Mouse (Mus musculus) neural tube, embryonic 14.5 days (tissue): Measurements from ENCODE around the gene Cntfr. TPM values are rescaled to one million over a fixed set of nuclear protein-coding genes. Genes with fewer than 3 reads are reported as not detected.

ENCODE experiments used
- ATAC-seq: fragments of 200-750 bp; cut with Nextera tagmentation; 2 replicates; pipeline ENCODE4 v1.8.0; 2017; ENCODE audit warnings: low read depth, mild to moderate bottlenecking, moderate TSS enrichment, moderate library complexity
- H3K27ac ChIP-seq: fragments of 300-500 bp; sonication (generic); 2 replicates; pipeline ENCODE4 v1.5.1; 2014; ENCODE audit warnings: low read depth, mild to moderate bottlenecking, control low read depth, low read length, moderate library complexity, mixed read lengths
- H3K27me3 ChIP-seq: fragments of 300-500 bp; sonication (generic); 2 replicates; pipeline ENCODE4 v1.6.1; 2014; ENCODE audit warnings: low read length; ENCODE audit not compliant: control insufficient read depth, insufficient read depth
- H3K36me3 ChIP-seq: fragments of 300-500 bp; sonication (generic); 2 replicates; pipeline ENCODE4 v1.6.1; 2014; ENCODE audit warnings: low read length, mixed read lengths; ENCODE audit not compliant: control insufficient read depth, insufficient read depth
- H3K4me1 ChIP-seq: fragments of 300-500 bp; sonication (generic); 2 replicates; pipeline ENCODE4 v1.6.1; 2014; ENCODE audit warnings: low read length; ENCODE audit not compliant: control insufficient read depth, insufficient read depth
- H3K4me2 ChIP-seq: fragments of 300-500 bp; sonication (generic); 2 replicates; pipeline ENCODE4 v1.6.1; 2014; ENCODE audit warnings: mild to moderate bottlenecking, low read depth, low read length, control low read depth
- H3K4me3 ChIP-seq: fragments of 300-500 bp; sonication (generic); 2 replicates; pipeline ENCODE4 v1.5.1; 2014; ENCODE audit warnings: low read depth, low read length, control low read depth, mixed read lengths
- H3K9ac ChIP-seq: fragments of 300-500 bp; sonication (generic); replicated peaks from 2 replicates; pipeline ENCODE4 v1.6.1; 2014; ENCODE audit warnings: low read depth, mild to moderate bottlenecking, control low read depth, low read length, mixed read lengths
- H3K9me3 ChIP-seq: fragments of 300-500 bp; sonication (generic); 2 replicates; pipeline ENCODE4 v1.6.1; 2016; ENCODE audit warnings: low read length; ENCODE audit not compliant: control insufficient read depth
- WGBS: fragments of 180-500 bp; shearing (Covaris S2); extraction: QIAGEN DNeasy Blood & Tissue Kit; methylation state at CpG from one replicate; pipeline ENCODE4 v1.1.7; 2014; 5-methylcytosine and 5-hydroxymethylcytosine counted together
- polyA plus RNA-seq: library from polyadenylated mRNA; unstranded; fragments of >200 nt; fragmentation: Nextera tagmentation; extraction: Ambion mirVana; gene quantifications from 2 replicates; pipeline ENCODE4 v1.2.1, GENCODE M21; 2014

Cntfr gene
- polyA plus RNA-seq, 1 experiment from 2014 or later: 15.6 TPM

DNA sequence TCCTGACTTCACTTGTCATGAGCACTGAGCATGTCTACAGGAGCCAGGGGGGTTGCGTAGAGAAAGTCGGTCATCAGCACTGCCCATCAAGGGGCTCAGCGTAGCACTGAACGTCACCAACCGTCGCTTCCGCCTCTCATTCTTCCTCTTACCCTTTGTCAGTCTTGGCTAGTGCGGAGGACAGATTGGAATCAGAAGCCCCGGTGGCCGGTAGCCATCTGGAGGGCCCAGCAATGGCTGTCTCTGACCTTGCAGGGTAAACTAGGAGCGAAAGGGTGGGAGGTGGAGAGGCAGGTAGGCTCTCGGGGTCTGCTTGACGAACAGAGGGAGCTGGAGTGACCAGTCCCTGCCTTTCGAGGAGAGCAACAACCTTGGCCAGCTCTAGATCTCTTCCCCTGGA lies 74.8 kb downstream of the Cntfr start:
- Histone ChIP-seq H3K27ac (no peak overlapping the region), H3K27me3 (no peaks in the 10 kb centered on the region), H3K36me3 (no peaks in the 10 kb centered on the region), H3K4me1 (peaks cover 21% of the 10 kb centered on the region), H3K4me2 (no peak overlapping the region), H3K9ac (no peak overlapping the region), H3K9me3 (no peaks in the 10 kb centered on the region), H3K4me3 (no peak overlapping the region)
- ATAC-seq: no peak
- 88% methylated on average over 14 of the region's 14 CpGs for WGBS

DNA sequence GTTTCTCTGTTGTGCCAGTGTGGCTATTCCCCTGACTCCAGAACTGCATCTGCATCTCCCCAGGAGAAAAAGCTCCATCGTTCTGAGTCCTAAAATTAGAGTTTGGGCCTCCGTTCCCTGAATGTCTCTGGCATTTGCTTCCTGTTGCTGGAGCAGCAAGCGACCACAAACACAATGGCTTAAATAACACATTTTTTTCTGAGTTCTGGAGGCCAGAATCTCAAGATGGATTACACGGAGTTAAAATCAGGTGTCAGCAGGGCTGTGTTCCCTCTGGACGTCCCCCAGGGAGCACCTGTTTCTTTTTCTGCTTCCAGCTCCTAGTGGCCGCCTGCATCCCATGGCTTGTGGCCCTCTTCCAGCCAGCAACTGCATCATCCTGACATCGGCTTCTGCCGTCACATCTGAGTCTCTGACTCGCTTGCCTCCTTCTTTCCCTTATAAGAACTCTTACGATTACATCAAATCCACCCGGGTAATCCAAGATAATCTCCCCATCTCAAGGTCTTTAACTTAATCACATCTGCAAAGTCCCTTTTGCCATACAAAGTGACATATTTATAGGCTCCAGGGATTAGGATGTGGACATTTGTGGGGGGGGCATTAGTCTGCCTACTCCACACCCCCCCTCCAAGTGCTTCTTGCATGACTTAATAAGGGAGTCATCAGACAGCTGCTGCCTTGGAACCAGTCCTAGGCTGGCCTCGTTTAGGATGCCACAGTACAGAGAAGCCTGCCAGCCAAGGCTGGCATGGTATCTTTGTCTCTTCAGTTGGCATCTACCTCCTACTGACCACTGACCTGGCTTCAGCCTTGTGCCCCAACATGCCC lies 77.8 kb downstream of the Cntfr start:
- Histone ChIP-seq H3K36me3 (no peaks in the 10 kb centered on the region), H3K4me1 (peaks cover 21% of the 10 kb centered on the region), H3K27ac (peak overlapping the region; percentile 34; the same call in 1 of the 2 replicates), H3K9ac (no peak overlapping the region), H3K27me3 (no peaks in the 10 kb centered on the region), H3K9me3 (no peaks in the 10 kb centered on the region), H3K4me2 (no peak overlapping the region), H3K4me3 (no peak overlapping the region)
- 41% methylated on average over 12 of the region's 12 CpGs for WGBS
- no peak for ATAC-seq

DNA sequence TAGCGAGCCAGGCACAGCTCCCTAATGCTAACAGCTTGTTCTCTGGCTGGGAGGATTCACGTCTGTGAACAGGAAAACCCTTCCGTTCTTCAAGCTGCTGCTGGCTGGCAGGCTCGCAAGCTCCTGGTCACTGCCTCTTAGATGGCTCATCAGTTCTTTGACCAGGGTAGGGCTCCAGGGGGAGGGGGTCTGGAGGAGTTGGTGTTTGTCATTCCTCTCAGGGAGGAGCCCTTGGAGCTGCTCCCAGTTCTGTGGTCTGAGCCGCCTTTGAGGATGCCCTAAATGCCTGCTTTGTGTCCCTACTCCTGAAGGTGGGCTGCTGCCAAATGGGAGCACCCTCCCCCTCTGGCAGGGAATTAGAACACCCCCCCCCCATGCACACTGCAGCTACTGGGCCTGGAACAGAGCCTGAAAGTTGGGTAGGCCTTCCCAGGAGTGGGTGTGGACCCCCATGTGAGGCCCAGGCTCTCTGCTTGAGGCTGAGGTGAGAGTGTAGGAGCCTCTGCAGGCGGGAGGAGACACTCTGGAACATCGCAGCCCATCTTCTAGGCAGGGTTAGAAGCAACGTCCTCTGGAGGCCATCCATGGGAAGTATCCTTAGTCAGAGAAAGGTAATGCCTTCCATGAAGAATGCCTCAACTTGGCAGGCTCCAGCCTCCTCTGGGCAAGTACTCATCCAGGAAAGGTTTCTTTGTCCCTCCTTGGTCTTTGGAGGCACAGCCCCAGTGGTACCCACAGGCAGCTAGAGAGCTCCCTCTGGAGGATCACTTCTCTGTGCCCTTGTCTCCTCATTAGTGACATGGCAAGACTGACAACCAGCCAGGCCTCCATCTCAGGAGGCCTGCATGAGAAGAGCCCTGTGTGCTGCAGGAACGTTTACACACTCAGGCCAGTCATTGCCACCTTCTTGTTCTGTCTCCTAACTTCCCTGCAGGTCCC lies 81.0 kb downstream of the Cntfr start:
- ATAC-seq: peak; percentile 81
- no peaks in the 10 kb centered on the region for H3K27me3 ChIP-seq
- 0 out of 2 replicates have a peak overlapping the region, but pooled peaks have one; percentile 34 for H3K27ac ChIP-seq
- no peak overlapping the region for H3K4me2 ChIP-seq
- no peaks in the 10 kb centered on the region for H3K36me3 ChIP-seq
- H3K4me1 ChIP-seq: peaks cover 27% of the 10 kb centered on the region
- WGBS: 64% methylated on average over 9 of the region's 9 CpGs
- H3K9me3 ChIP-seq: no peaks in the 10 kb centered on the region
- no peak overlapping the region for H3K9ac ChIP-seq
- no peak overlapping the region for H3K4me3 ChIP-seq

DNA sequence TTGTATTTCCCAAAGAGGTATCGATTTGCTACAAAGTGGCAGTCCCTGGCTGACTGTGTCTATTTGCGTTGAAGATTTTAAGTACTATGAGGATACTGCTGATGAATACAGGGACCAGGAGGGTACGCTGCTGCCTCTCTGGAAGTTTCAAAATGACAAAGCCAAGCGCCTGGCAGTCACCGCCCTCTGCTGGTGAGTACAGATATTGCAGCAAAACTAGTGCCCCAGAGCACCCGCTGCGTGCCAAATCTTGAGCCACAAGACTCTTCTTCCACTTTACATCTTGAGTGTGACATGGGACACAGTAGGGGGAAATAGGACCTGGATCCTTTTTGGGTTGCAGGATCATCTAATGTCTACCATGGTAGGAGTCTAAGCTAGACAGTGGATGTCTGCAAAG lies 82.7 kb downstream of the Cntfr start:
- H3K4me1 ChIP-seq: peaks cover 21% of the 10 kb centered on the region
- no peaks in the 10 kb centered on the region for H3K9me3 ChIP-seq
- WGBS: 7% methylated on average over 7 of the region's 7 CpGs
- no peak overlapping the region for H3K4me2 ChIP-seq
- no peaks in the 10 kb centered on the region for H3K27me3 ChIP-seq
- ATAC-seq: no peak
- H3K27ac ChIP-seq: peak overlapping the region; percentile 18; the same call in 1 of the 2 replicates
- no peak overlapping the region for H3K4me3 ChIP-seq
- H3K9ac ChIP-seq: no peak overlapping the region
- H3K36me3 ChIP-seq: no peaks in the 10 kb centered on the region

DNA sequence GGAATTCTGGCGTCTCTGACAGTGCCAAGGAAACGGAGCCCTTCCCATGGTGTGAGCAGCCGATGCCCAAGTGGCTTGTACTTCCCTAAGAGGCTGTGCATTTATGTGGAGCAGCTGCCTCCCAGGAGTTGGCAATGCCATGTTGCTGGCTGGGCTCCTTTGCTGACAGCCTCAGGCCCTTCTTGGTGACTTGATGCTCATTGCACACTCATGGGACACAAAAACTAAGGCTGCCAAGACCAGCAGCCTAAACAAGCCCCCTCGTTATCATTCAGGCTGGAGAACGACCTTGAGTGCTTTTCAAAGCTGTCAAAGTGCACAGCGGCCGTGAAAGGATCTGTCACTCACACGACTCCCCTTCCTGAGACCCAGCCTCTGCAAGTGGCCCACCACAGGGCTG lies 84.7 kb downstream of the Cntfr start:
- no peaks in the 10 kb centered on the region for H3K27me3 ChIP-seq
- H3K9me3 ChIP-seq: no peaks in the 10 kb centered on the region
- no peaks in the 10 kb centered on the region for H3K36me3 ChIP-seq
- H3K27ac ChIP-seq: peak overlapping the region; percentile 60
- no peak overlapping the region for H3K4me3 ChIP-seq
- H3K9ac ChIP-seq: no peak overlapping the region
- peak; percentile 13; the same call in 1 of the 2 replicates for ATAC-seq
- no peak overlapping the region for H3K4me2 ChIP-seq
- WGBS: 22% methylated on average over 8 of the region's 8 CpGs
- peaks cover 6% of the 10 kb centered on the region; the same call in 1 of the 2 replicates for H3K4me1 ChIP-seq

DNA sequence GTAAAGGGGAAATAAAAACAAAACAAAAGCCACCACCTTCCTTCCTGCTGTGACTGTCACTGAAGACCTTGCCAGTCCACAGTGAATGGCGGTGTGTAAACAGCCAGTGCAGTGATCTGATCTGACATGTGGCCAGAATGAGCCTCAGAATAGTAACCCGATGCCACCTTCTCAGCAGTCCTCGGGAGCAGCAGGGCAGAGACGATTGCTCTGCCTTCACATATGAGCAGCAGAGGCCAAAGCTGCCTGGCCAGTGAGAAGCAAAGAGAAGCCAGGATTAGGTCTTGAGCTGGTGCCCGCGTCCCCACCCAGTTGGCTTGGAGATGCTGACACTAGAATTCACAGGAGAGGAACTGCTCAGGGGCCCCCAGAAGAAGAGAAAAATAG lies 86.3 kb downstream of the Cntfr start:
- ATAC-seq: no peak
- Histone ChIP-seq H3K9ac (no peak overlapping the region), H3K27ac (no peak overlapping the region), H3K36me3 (no peaks in the 10 kb centered on the region), H3K4me2 (no peak overlapping the region), H3K4me3 (no peak overlapping the region), H3K9me3 (no peaks in the 10 kb centered on the region), H3K27me3 (no peaks in the 10 kb centered on the region), H3K4me1 (peaks cover 6% of the 10 kb centered on the region; the same call in 1 of the 2 replicates)
- WGBS: 30% methylated on average over 6 of the region's 6 CpGs

DNA sequence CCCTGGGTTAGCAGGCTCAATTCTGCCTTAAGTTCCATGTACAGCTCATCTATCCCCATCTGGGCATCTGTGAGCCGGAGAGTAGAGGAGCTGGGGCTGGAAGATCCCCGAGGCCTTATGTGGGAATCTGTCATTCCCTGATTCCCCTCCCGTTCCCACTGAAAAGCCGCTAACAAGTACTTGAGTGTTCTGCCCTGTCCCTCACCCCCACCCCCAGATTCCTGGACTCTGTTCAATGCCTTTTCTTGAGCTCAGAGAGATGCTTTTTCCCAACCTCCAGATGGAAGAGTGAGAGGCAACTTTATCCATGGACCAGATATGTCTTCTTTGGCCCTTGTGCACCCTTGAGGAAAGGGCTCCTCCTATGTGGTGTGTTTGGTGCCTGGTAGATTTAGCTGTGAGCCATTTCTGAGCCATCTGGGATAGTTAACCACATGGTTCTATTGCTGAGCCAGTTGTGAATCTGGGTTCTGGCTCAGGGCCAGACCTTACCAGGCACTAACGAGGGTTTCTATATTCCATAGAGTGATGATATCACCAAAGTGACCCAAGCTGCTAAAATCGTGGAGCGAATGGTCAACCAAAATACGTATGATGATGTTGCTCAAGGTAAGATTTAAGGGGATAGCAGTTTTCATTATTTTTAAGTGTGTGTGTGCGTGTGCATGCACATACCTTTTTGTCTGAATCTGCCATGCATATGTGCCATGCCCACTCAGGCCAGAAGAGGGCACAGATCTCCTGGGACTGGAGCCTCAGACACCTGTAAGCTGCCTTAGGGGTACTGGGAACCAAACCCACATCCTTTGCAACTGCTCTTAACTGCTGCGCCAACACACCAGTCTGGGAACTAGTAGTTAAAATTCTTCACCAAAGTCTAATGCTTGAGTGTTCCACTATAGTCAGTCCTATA lies 87.0 kb downstream of the Cntfr start:
- H3K27ac ChIP-seq: no peak overlapping the region
- no peak overlapping the region for H3K4me2 ChIP-seq
- no peaks in the 10 kb centered on the region for H3K9me3 ChIP-seq
- 65% methylated on average over 10 of the region's 10 CpGs for WGBS
- ATAC-seq: no peak
- no peaks in the 10 kb centered on the region for H3K36me3 ChIP-seq
- H3K4me3 ChIP-seq: no peak overlapping the region
- H3K4me1 ChIP-seq: peaks cover 6% of the 10 kb centered on the region; the same call in 1 of the 2 replicates
- no peak overlapping the region for H3K9ac ChIP-seq
- no peaks in the 10 kb centered on the region for H3K27me3 ChIP-seq
